Mouse (Mus musculus) MEL (cell line): ENCODE data around the gene Pon3.

Experiments
- BHLHE40 ChIP-seq: IDR thresholded peaks from 2 replicates; pipeline ENCODE4 v1.6.1; 2012; ENCODE audit warnings: low read depth, mild to moderate bottlenecking, inconsistent platforms, low read length, improper control_type of control experiment, borderline replicate concordance
- CTCF ChIP-seq, 3 experiments: IDR thresholded peaks in 2 of 3; conservative IDR thresholded peaks in 1 of 3; 2 replicates each; pipeline ENCODE4 v1.5.1; 2011 to 2012; ENCODE audit warnings: low read length in 3 of 3, low read depth in 2 of 3, mild to moderate bottlenecking in 2 of 3, improper control_type of control experiment in 1 of 3, inconsistent platforms in 1 of 3, mixed read lengths in 1 of 3, moderate library complexity in 1 of 3; ENCODE audit not compliant: control insufficient read depth in 1 of 3, insufficient read depth in 1 of 3, poor library complexity in 1 of 3, severe bottlenecking in 1 of 3
- MAFK ChIP-seq: IDR thresholded peaks from 2 replicates; pipeline ENCODE4 v1.6.1; 2011; ENCODE audit warnings: low read depth, mild to moderate bottlenecking, low read length, improper control_type of control experiment, borderline replicate concordance
- MXI1 ChIP-seq: IDR thresholded peaks from 2 replicates; pipeline ENCODE4 v1.6.1; 2011; ENCODE audit warnings: mild to moderate bottlenecking, low read depth, low read length, improper control_type of control experiment
- POLR2AphosphoS2 ChIP-seq: IDR thresholded peaks from 2 replicates; pipeline ENCODE4 v1.6.1; 2011; ENCODE audit warnings: low read length, improper control_type of control experiment
- RAD21 ChIP-seq: IDR thresholded peaks from 2 replicates; pipeline ENCODE4 v1.6.1; 2011; ENCODE audit warnings: mild to moderate bottlenecking, low read depth, low read length, improper control_type of control experiment
- SIN3A ChIP-seq: IDR thresholded peaks from 2 replicates; pipeline ENCODE4 v1.6.1; 2012; ENCODE audit warnings: low read length, improper control_type of control experiment, inconsistent platforms

GRCm38 (mm10) chr6:5287919-5288318 lies 31.8 kb upstream of the Pon3 start:
- TF ChIP-seq CTCF (IDR thresholded peaks at IDR 0.05 in 2 of 3, conservative IDR thresholded peaks at IDR 0.05 in 1 of 3; ENCODE audit: control insufficient read depth in 1 of 3, insufficient read depth in 1 of 3, low read depth in 2 of 3, low read length in 3 of 3, poor library complexity in 1 of 3, severe bottlenecking in 1 of 3) (no peak), SIN3A (no peak), MXI1 (no peak), MAFK (0 out of 2 replicates have a peak, but pooled peaks have one; percentile 8), RAD21 (no peak), BHLHE40 (no peak), POLR2AphosphoS2 (no peak)
